Mouse (Mus musculus) myocyte (in vitro differentiated cells): ENCODE measurements around the gene Mrps7.
A peak's percentile ranks its signal among the peaks of the same experiment; 100 is the strongest.

Source experiments
- CEBPB ChIP-seq: IDR thresholded peaks from 2 replicates; pipeline ENCODE4 v1.6.1; 2011; ENCODE audit warnings: mild to moderate bottlenecking, moderate library complexity; ENCODE audit not compliant: poor library complexity, insufficient read depth, severe bottlenecking
- E2F4 ChIP-seq: IDR thresholded peaks from one replicate; pipeline ENCODE4 v1.6.1; 2011; ENCODE audit warnings: mild to moderate bottlenecking, control low read depth, moderate library complexity; ENCODE audit not compliant: insufficient read depth
- MAX ChIP-seq: IDR thresholded peaks from one replicate; pipeline ENCODE4 v1.6.1; 2011; ENCODE audit warnings: low read depth, mild to moderate bottlenecking, control low read depth
- MYOD1 ChIP-seq, 3 experiments: IDR thresholded peaks; one replicate each; pipeline ENCODE4 v1.6.1; 2011; ENCODE audit warnings: control low read depth in 2 of 3, low read depth in 2 of 3, mild to moderate bottlenecking in 2 of 3, moderate library complexity in 1 of 3; ENCODE audit not compliant: insufficient read length in 2 of 3, control insufficient read depth in 1 of 3
- POLR2A ChIP-seq: IDR thresholded peaks from one replicate; pipeline ENCODE4 v1.6.1; 2011; ENCODE audit warnings: low read depth, mild to moderate bottlenecking, control low read depth, moderate library complexity; ENCODE audit not compliant: insufficient read length
- TCF12 ChIP-seq: IDR thresholded peaks from one replicate; pipeline ENCODE4 v1.6.1; 2011; ENCODE audit warnings: mild to moderate bottlenecking, control low read depth; ENCODE audit not compliant: poor library complexity, insufficient read depth, severe bottlenecking
- USF1 ChIP-seq: IDR thresholded peaks from one replicate; pipeline ENCODE4 v1.6.1; 2011; ENCODE audit warnings: low read depth, mild to moderate bottlenecking, control low read depth, moderate library complexity

DNA sequence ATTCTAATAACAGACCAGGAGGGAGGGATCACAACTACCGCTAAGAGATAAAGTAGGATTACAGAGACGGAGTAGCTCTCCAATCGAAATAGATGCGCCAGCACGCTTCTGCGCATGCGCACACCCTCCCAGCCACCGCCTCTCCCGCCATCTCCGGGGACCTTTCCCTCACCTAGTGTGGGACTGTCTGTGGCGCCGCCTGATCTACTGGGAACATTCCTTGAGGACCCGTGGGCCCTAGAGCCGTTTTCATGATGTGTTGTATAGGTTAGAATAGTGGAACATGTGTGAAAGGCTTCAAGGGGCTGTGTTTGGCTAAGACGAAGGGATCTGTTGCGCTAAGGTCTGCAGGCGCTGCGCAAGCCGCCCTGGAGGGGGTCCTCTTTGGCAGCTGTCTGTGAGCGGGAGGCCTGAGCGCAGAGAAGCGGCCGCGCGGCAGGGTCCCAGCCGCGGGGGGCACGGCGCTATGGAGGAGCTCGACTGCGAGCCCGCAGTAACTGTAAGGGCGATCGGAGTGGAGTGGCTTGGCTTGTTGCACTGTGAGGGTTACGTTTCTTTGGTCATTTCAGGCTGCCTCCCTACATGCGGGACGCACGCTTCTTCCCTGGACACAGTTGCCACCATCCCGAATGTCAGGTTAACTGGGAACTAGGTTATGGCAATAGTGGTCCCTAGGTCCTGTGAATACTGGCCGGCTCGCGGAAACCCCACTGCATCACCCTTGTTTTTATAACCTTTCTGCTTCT is 39.5 kb upstream of the Mrps7 start, which contains the start of gene Nup85:
- TF ChIP-seq MAX (peak; percentile 100), POLR2A (peak; percentile 79), USF1 (no peak), MYOD1 (IDR thresholded peaks at IDR 0.05; ENCODE audit: control insufficient read depth in 1 of 3, insufficient read length in 2 of 3, low read depth in 2 of 3) (peak in 1 of 3 experiments; percentile 68), E2F4 (peak; percentile 92), CEBPB (no peak), TCF12 (no peak)
